Mouse (Mus musculus): Measurements from ENCODE around the gene Mnat1.

Mnat1 gene

GRCm38 (mm10) chr12:73241960-73242359 is 118.4 kb downstream of the Mnat1 start:
- peak; percentile 51 for DNase-seq

GRCm38 (mm10) chr12:73245687-73246086 is 122.2 kb downstream of the Mnat1 start:
- no peak for DNase-seq

- DNase-seq, result no peak
Observed at GRCm38 (mm10) chr12:73255006-73255405, 131.5 kb downstream of the Mnat1 start.

GRCm38 (mm10) chr12:73259269-73259668 is 135.8 kb downstream of the Mnat1 start:
- no peak for DNase-seq

- no peak for DNase-seq
Observed at GRCm38 (mm10) chr12:73260339-73260738, 136.8 kb downstream of the Mnat1 start.

- DNase-seq, result no peak
Observed at GRCm38 (mm10) chr12:73265381-73265978, 142.0 kb downstream of the Mnat1 start.

- DNase-seq, result no peak
Observed at GRCm38 (mm10) chr12:73266597-73266996, 143.1 kb downstream of the Mnat1 start.

- peak; percentile 33 for DNase-seq
Observed at GRCm38 (mm10) chr12:73268497-73268896, 145.0 kb downstream of the Mnat1 start.

GRCm38 (mm10) chr12:73269531-73269930 is 146.0 kb downstream of the Mnat1 start:
- no peak for DNase-seq

- DNase-seq, result no peak
Observed at GRCm38 (mm10) chr12:73269933-73270332, 146.4 kb downstream of the Mnat1 start.

GRCm38 (mm10) chr12:73274921-73275320 is 151.4 kb downstream of the Mnat1 start:
- no peak for DNase-seq

GRCm38 (mm10) chr12:73286287-73287092 is 163.0 kb downstream of the Mnat1 start, which contains the start of the genes Trmt5 and Slc38a6:
TSS of gene Trmt5 (minus strand) at chr12:73286710.
TSS of gene Slc38a6 (plus strand) at chr12:73286779.
- DNase-seq, result peak; percentile 97

GRCm38 (mm10) chr12:73287609-73288008 is 164.1 kb downstream of the Mnat1 start:
- no peak for DNase-seq

- no peak for DNase-seq
Observed at GRCm38 (mm10) chr12:73288626-73289025, 165.1 kb downstream of the Mnat1 start.

- DNase-seq, result no peak
Observed at GRCm38 (mm10) chr12:73294884-73295283, 171.4 kb downstream of the Mnat1 start.

- DNase-seq, result no peak
Observed at GRCm38 (mm10) chr12:73295505-73296140, 172.1 kb downstream of the Mnat1 start.

GRCm38 (mm10) chr12:73298621-73299020 is 175.1 kb downstream of the Mnat1 start:
- no peak for DNase-seq

- no peak for DNase-seq
Observed at GRCm38 (mm10) chr12:73300531-73300930, 177.0 kb downstream of the Mnat1 start.

- DNase-seq, result no peak
Observed at GRCm38 (mm10) chr12:73304636-73305035, 181.1 kb downstream of the Mnat1 start.

GRCm38 (mm10) chr12:73307750-73308149 is 184.2 kb downstream of the Mnat1 start:
- DNase-seq, result no peak

- no peak for DNase-seq
Observed at GRCm38 (mm10) chr12:73308711-73309110, 185.2 kb downstream of the Mnat1 start.

- no peak for DNase-seq
Observed at GRCm38 (mm10) chr12:73317706-73318686, 194.5 kb downstream of the Mnat1 start.
